Mouse (Mus musculus) midbrain, embryonic 12.5 days (tissue): ENCODE measurements at regions not wholly inside any gene's neighbourhood (a gene's known extent, or its start where the extent isn't known, plus 50 kb on each side); places are given as distances from the start of the nearest gene placed in this dataset.

Source experiments
- ATAC-seq: fragments of 200-750 bp; cut with Nextera tagmentation; 2 replicates; pipeline ENCODE4 v1.8.0; 2017; ENCODE audit warnings: low read depth, moderate TSS enrichment, moderate library complexity; ENCODE audit not compliant: low FRiP score
- H3K27ac ChIP-seq: fragments of 300-500 bp; sonication (generic); replicated peaks from 2 replicates; pipeline ENCODE4 v1.5.1; 2016; ENCODE audit warnings: mild to moderate bottlenecking
- H3K27me3 ChIP-seq: fragments of 300-500 bp; sonication (generic); 2 replicates; pipeline ENCODE4 v1.6.1; 2016; ENCODE audit warnings: mild to moderate bottlenecking
- H3K36me3 ChIP-seq: fragments of 300-500 bp; sonication (generic); 2 replicates; pipeline ENCODE4 v1.6.1; 2016
- H3K4me1 ChIP-seq: fragments of 300-500 bp; sonication (generic); 2 replicates; pipeline ENCODE4 v1.6.1; 2016
- H3K4me2 ChIP-seq: fragments of 300-500 bp; sonication (generic); replicated peaks from 2 replicates; pipeline ENCODE4 v1.6.1; 2016; ENCODE audit warnings: mild to moderate bottlenecking, moderate library complexity
- H3K4me3 ChIP-seq: fragments of 300-500 bp; sonication (generic); 2 replicates; pipeline ENCODE4 v1.5.1; 2016; ENCODE audit warnings: mild to moderate bottlenecking
- H3K9ac ChIP-seq: fragments of 300-500 bp; sonication (generic); replicated peaks from 2 replicates; pipeline ENCODE4 v1.6.1; 2016; ENCODE audit warnings: mild to moderate bottlenecking, moderate library complexity
- H3K9me3 ChIP-seq: fragments of 300-500 bp; sonication (generic); 2 replicates; pipeline ENCODE4 v1.6.1; 2016; ENCODE audit warnings: mild to moderate bottlenecking
- WGBS: fragments of 180-500 bp; shearing (Covaris S2); methylation state at CpG from one replicate; pipeline ENCODE4 v1.1.7; 2016; 5-methylcytosine and 5-hydroxymethylcytosine counted together

DNA sequence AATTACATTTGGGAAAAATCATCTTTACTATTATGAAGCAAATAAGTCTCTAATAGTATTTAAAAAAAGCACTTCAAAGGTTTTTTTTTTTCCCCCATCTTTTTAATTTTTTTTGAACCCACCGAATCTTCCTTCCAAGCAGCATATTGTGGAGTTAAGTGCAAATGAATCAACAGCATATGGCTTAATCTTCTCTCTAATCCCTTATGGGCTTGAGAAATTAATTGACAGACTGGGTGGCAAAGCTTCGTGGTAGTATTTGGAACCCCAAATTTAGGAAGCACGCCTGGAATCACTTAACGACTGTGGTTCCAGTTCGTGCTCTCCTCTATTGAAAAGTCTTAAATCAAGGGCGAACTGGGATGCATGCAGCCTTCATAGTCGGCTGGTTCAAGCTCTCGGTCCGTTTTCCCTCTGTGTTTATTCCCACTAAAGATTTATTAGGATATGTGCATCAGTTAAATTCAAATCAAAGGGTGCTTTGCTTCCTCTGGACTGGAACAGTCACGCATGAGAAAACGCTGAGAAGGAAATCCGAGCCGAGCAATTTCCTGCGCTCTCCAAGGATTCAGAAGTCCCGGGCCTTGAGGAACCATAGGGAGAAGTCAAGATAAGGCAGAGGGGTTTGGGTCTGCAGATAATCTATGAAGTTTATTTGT is 156.2 kb upstream of the Tom1l1 start:
- H3K27me3 ChIP-seq: no peaks in the 10 kb centered on the region
- no peak overlapping the region for H3K9ac ChIP-seq
- H3K4me3 ChIP-seq: no peak overlapping the region
- no peak overlapping the region for H3K4me2 ChIP-seq
- H3K9me3 ChIP-seq: peaks cover 8% of the 10 kb centered on the region; the same call in 1 of the 2 replicates
- no peak for ATAC-seq
- 72% methylated on average over 15 of the region's 15 CpGs for WGBS
- H3K4me1 ChIP-seq: no peaks in the 10 kb centered on the region
- no peaks in the 10 kb centered on the region for H3K36me3 ChIP-seq
- no peak overlapping the region for H3K27ac ChIP-seq

DNA sequence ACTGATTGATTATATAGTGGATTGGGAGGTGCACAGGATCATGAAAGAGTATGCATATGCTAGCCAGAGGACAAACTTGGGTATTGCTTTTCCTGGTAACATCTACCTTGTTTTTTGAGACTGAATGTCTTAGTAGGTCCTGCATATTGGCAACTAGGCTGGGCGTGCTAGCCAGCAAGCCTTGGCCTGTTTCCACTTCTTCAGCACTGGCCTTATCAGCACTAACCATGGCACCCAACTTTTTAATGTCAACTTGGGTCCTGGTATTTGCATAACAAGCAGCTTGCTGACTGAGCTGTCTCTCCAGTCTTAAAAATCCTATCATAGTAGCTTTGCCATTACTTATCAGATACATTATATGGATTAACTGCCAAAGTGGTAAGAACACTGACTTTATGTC is 150.0 kb upstream of the Tom1l1 start:
- peaks cover 7% of the 10 kb centered on the region; the same call in 1 of the 2 replicates for H3K9me3 ChIP-seq
- H3K4me1 ChIP-seq: no peaks in the 10 kb centered on the region
- no peak overlapping the region for H3K4me3 ChIP-seq
- H3K4me2 ChIP-seq: no peak overlapping the region
- H3K27me3 ChIP-seq: no peaks in the 10 kb centered on the region
- 88% methylated on average over 1 of the region's 1 CpGs for WGBS
- H3K9ac ChIP-seq: no peak overlapping the region
- no peaks in the 10 kb centered on the region for H3K36me3 ChIP-seq
- H3K27ac ChIP-seq: no peak overlapping the region
- no peak for ATAC-seq

DNA sequence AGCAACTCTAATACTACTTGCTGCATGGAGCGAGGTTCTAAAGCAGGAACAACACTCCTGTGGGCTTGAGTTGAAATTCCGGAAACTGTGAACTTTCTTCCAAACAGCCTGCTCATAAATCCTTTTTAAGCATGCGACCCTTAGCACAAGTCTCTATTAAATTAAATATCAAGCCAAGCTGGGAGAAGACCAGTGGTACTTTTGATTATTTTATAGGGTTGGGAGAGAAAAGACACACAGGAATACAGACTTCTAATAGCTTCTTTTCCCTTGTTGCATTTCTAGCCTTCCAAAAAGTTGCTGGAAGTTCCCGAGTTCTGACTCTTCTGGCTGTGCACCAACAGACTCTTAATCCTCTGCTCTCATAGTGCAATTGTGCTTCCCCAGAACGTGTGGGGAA is 136.6 kb upstream of the Tom1l1 start:
- Histone ChIP-seq H3K36me3 (no peaks in the 10 kb centered on the region), H3K27me3 (no peaks in the 10 kb centered on the region), H3K4me2 (no peak overlapping the region), H3K4me1 (no peaks in the 10 kb centered on the region), H3K9me3 (no peaks in the 10 kb centered on the region), H3K4me3 (no peak overlapping the region), H3K27ac (no peak overlapping the region), H3K9ac (no peak overlapping the region)
- WGBS: 65% methylated on average over 5 of the region's 5 CpGs
- ATAC-seq: no peak

DNA sequence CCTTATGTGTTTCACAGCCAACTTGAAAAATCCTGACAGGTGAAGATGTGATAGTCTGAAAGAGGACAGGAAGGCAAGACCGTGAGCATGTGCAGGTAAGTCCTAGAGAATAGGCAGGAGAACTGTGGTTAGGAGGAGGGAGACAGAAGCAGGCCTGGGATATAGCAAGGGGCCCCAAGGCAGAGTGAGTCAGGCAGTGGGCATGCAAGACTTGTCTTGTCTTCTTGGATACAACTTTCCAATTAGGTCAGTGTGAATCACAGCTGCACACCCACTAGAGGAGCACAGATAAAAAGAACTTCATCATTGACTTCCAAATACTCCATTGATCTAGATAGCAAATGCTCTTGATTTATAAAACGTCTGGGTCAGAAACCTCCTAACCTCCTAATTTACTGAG is 128.6 kb upstream of the Tom1l1 start:
- Histone ChIP-seq H3K27ac (no peak overlapping the region), H3K27me3 (no peaks in the 10 kb centered on the region), H3K4me2 (no peak overlapping the region), H3K36me3 (no peaks in the 10 kb centered on the region), H3K4me3 (no peak overlapping the region), H3K9me3 (no peaks in the 10 kb centered on the region), H3K4me1 (no peaks in the 10 kb centered on the region), H3K9ac (no peak overlapping the region)
- ATAC-seq: no peak
- 77% methylated on average over 2 of the region's 2 CpGs for WGBS

DNA sequence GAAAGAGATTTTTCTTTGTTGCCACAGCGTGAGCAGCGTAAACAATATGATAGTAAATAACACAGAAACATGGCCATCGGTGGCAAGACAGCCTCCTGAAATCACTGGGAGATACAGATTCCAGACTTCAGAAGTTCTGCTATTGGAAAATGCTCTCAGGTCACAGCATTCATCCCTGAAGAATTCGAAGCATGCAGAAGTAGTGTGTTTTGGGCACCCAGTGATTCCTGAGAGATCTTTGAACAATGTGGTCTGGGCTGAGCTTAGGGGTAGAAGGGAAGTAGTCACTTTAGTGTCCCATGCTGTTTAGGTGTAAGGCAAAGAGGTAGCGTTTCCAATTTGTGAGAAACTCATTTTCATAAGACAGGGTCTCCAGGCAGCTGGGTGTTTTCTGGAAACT is 126.3 kb upstream of the Tom1l1 start:
- H3K4me3 ChIP-seq: no peak overlapping the region
- ATAC-seq: no peak
- H3K4me1 ChIP-seq: no peaks in the 10 kb centered on the region
- no peaks in the 10 kb centered on the region for H3K36me3 ChIP-seq
- no peak overlapping the region for H3K9ac ChIP-seq
- H3K9me3 ChIP-seq: no peaks in the 10 kb centered on the region
- no peak overlapping the region for H3K27ac ChIP-seq
- WGBS: 89% methylated on average over 5 of the region's 5 CpGs
- H3K27me3 ChIP-seq: no peaks in the 10 kb centered on the region
- H3K4me2 ChIP-seq: no peak overlapping the region

DNA sequence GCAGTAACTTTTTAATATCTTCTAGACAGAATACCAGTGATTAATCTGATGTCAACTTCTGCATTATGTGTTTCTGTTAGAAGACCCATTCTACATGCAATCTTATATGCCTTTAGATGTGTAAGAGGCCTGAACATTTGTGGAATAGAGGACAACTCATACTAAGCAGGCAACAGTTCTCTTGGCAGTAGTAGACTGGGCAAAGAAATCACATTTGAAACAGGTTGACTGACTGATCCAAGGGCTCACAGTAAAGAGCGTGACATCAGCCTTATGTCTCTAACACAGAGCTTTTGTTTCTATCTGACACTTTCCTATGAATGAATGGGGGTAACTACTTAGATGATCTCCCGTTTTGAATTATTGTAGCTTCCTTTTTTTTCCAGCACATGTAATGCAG is 124.8 kb upstream of the Tom1l1 start:
- WGBS: 85% methylated on average over 2 of the region's 2 CpGs
- no peak overlapping the region for H3K27ac ChIP-seq
- H3K9me3 ChIP-seq: no peaks in the 10 kb centered on the region
- no peaks in the 10 kb centered on the region for H3K4me1 ChIP-seq
- no peak overlapping the region for H3K4me2 ChIP-seq
- no peaks in the 10 kb centered on the region for H3K27me3 ChIP-seq
- no peak overlapping the region for H3K9ac ChIP-seq
- no peak overlapping the region for H3K4me3 ChIP-seq
- ATAC-seq: no peak
- H3K36me3 ChIP-seq: no peaks in the 10 kb centered on the region

DNA sequence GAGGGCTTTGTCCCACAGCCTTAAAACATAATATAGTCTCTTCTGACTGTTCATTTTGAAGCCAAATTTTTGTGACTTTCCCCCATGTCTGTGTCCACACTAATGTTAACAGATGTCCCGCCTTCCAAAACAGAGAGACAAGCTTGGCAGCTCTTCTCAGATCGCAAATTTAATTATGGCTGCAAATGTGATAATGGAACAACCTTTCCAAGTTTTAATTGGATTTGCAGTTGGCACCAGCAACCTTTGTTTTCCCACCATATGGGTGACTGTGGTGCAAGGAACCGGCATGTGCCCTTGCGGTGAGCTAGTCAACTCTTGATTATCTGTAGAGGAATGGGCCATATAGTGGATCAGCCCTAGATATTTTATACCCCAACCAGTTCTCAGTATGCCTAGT is 124.4 kb upstream of the Tom1l1 start:
- H3K9me3 ChIP-seq: no peaks in the 10 kb centered on the region
- no peak overlapping the region for H3K4me3 ChIP-seq
- H3K9ac ChIP-seq: no peak overlapping the region
- no peak for ATAC-seq
- no peaks in the 10 kb centered on the region for H3K27me3 ChIP-seq
- H3K4me2 ChIP-seq: no peak overlapping the region
- H3K27ac ChIP-seq: no peak overlapping the region
- H3K36me3 ChIP-seq: no peaks in the 10 kb centered on the region
- H3K4me1 ChIP-seq: no peaks in the 10 kb centered on the region
- 91% methylated on average over 4 of the region's 4 CpGs for WGBS

DNA sequence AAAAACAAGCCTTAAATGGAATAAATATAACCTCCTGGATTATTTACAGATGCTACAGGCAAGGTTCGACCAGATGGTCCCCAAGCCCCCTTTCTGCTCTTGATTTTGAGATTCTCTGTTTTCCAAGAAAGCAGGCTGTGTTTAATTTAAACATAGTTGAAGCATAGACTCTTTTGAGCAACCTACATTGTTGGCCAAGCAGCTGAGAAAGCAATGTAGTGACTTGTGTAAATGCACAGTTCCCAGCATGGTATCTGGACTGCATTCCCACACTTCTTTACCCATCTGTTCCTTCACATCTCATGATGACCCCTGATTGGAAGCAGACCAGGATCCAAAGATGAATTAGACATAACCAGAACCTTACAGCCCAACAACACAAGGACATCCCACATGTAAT is 120.3 kb upstream of the Tom1l1 start:
- 84% methylated on average over 1 of the region's 1 CpGs for WGBS
- H3K9ac ChIP-seq: no peak overlapping the region
- H3K4me2 ChIP-seq: no peak overlapping the region
- H3K36me3 ChIP-seq: no peaks in the 10 kb centered on the region
- H3K27ac ChIP-seq: no peak overlapping the region
- H3K27me3 ChIP-seq: no peaks in the 10 kb centered on the region
- no peaks in the 10 kb centered on the region for H3K4me1 ChIP-seq
- no peak for ATAC-seq
- H3K4me3 ChIP-seq: no peak overlapping the region
- H3K9me3 ChIP-seq: no peaks in the 10 kb centered on the region

DNA sequence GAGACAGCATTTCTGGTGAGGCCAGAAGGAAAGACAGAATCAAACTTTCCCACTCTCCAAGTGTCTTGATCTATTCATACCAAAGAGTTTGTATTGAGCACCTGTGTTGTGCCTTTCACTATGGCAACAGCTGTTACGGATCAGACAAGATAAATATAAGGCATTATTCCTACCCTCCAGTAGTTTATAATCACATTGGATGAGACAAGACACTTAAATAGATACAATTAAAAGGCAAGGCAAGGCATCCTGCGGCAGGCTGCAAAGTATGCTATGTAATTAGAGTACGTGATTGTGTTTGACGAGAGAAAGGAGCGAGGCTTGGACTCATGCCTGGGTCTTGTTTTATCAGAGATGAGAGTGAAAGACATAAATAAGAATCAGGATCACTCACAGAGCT is 119.2 kb upstream of the Tom1l1 start:
- H3K36me3 ChIP-seq: no peaks in the 10 kb centered on the region

DNA sequence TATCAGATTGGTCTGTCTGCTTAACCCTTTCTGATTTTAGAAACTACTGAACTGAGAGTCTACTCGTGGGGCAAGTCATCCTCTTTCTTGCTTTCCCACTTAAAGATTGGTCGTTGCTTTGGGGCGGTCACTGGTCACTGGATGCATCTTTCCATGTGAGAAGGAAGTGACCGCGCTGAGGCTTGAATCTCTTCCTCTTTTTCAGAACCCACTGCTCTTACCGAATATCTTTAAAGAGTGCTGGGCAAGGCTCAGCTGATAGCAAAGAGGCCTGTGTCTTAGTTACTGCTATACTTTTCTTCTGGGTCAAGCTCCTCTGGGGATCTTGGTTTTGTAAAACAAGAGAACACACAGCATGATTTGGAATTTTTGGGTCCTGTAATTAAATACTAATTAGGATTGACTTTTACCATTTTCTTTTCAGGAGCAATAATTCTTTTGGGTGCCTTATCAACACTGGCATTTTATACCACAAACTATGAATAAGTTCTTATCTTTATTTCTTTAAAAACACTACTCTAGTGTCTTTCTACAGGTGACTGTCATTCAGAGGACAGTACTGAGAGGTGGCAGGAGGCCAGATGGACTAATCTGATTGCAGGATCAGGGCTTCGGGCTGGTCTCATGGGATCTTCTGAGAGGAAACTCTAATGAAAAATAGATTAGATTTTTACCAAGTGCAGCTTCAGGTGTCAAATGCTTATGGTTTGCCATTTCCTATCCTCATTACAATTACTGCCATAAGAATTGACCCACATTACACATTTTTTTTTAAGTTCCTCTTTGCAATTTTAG is 114.6 kb upstream of the Tom1l1 start:
- no peak for ATAC-seq
- Histone ChIP-seq H3K27ac (no peak overlapping the region), H3K9me3 (no peaks in the 10 kb centered on the region), H3K4me3 (no peak overlapping the region), H3K36me3 (no peaks in the 10 kb centered on the region), H3K4me2 (no peak overlapping the region), H3K9ac (no peak overlapping the region), H3K4me1 (no peaks in the 10 kb centered on the region), H3K27me3 (no peaks in the 10 kb centered on the region)
- 82% methylated on average over 7 of the region's 7 CpGs for WGBS

More for the DNA sequence above, 119.2 kb upstream of the Tom1l1 start:
- Histone ChIP-seq H3K4me2 (no peak overlapping the region), H3K27me3 (no peaks in the 10 kb centered on the region), H3K27ac (no peak overlapping the region), H3K9me3 (no peaks in the 10 kb centered on the region), H3K4me1 (no peaks in the 10 kb centered on the region), H3K9ac (no peak overlapping the region), H3K4me3 (no peak overlapping the region)
- ATAC-seq: no peak
- 84% methylated on average over 5 of the region's 5 CpGs for whole genome bisulfite sequencing

DNA sequence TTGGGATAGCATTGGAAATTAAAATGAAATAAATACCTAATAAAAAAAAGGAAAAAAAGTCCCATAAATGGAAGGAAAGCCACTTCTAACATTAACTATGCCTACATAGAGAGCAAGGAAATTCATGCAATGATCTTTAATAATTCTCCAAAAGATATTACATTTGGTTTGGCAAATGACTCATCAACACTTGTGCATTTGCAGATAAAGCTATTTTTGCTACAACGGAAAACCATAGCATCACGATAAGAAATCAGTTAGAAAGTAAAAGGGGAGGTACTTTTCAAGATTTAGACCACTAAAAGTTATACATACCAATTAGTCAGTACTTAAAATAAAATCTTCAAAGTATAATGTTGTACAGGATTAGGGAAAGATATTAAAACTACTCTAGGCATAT is 109.4 kb upstream of the Tom1l1 start:
- 87% methylated on average over 2 of the region's 2 CpGs for WGBS
- no peaks in the 10 kb centered on the region for H3K36me3 ChIP-seq
- H3K4me3 ChIP-seq: no peak overlapping the region
- H3K4me1 ChIP-seq: no peaks in the 10 kb centered on the region
- no peak overlapping the region for H3K4me2 ChIP-seq
- H3K9me3 ChIP-seq: no peaks in the 10 kb centered on the region
- no peak overlapping the region for H3K27ac ChIP-seq
- H3K27me3 ChIP-seq: no peaks in the 10 kb centered on the region
- no peak overlapping the region for H3K9ac ChIP-seq
- no peak for ATAC-seq

DNA sequence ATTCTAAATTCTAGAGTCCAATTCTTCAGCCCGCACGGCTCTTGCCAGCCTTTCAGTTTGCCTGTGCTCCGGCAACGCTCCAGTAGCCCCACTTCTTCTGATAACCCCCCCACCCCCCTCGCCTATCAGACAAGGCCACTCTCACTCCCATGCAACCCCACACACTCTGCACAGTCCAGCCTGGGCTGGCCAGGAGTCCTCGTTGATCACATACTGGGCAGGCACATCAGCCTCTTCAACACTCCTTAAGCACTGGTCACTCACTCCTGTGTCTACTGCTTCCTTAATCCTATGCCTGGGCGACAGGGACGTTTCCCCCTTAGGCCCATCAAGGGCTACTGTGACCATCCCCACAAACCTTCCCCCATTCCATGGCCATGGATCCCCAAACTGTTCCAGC is 95.4 kb upstream of the Tom1l1 start:
- no peak for ATAC-seq
- 88% methylated on average over 8 of the region's 8 CpGs for WGBS

More for the DNA sequence above, 95.4 kb upstream of the Tom1l1 start:
- H3K36me3 ChIP-seq: no peaks in the 10 kb centered on the region
- H3K27ac ChIP-seq: no peak overlapping the region
- H3K4me1 ChIP-seq: no peaks in the 10 kb centered on the region
- H3K27me3 ChIP-seq: no peaks in the 10 kb centered on the region
- no peak overlapping the region for H3K4me3 ChIP-seq
- H3K4me2 ChIP-seq: no peak overlapping the region
- H3K9me3 ChIP-seq: no peaks in the 10 kb centered on the region
- H3K9ac ChIP-seq: no peak overlapping the region
